Mouse (Mus musculus) midbrain, postnatal 0 days (tissue): Measurements from ENCODE around the gene Ldhb. TPM values are rescaled to one million over a fixed set of nuclear protein-coding genes. Genes with fewer than 3 reads are reported as not detected.
A peak's percentile ranks its signal among the peaks of the same experiment; 100 is the strongest.

Experiments
- ATAC-seq: fragments of 200-750 bp; cut with Nextera tagmentation; 2 replicates; pipeline ENCODE4 v1.8.0; 2017; ENCODE audit warnings: moderate number of reproducible peaks, mild to moderate bottlenecking, moderate TSS enrichment, moderate library complexity; ENCODE audit not compliant: low FRiP score
- DNase-seq: peaks from one replicate; pipeline ENCODE4 v3.0.0-alpha.2; 2015; ENCODE audit warnings: low spot score
- H3K27ac ChIP-seq: fragments of 300-500 bp; sonication (generic); 2 replicates; pipeline ENCODE4 v1.5.1; 2014; ENCODE audit warnings: low read depth, mild to moderate bottlenecking, low read length, mixed read lengths
- H3K27me3 ChIP-seq: fragments of 300-500 bp; sonication (generic); 2 replicates; pipeline ENCODE4 v1.6.1; 2014; ENCODE audit warnings: low read length, control low read depth, mixed read lengths; ENCODE audit not compliant: insufficient read depth
- H3K36me3 ChIP-seq: fragments of 300-500 bp; sonication (generic); 2 replicates; pipeline ENCODE4 v1.6.1; 2014; ENCODE audit warnings: low read length, control low read depth, mixed read lengths; ENCODE audit not compliant: insufficient read depth
- H3K4me1 ChIP-seq: fragments of 300-500 bp; sonication (generic); 2 replicates; pipeline ENCODE4 v1.6.1; 2014; ENCODE audit warnings: mild to moderate bottlenecking, control low read depth, antibody characterized with exemption, low read length, mixed read lengths; ENCODE audit not compliant: insufficient read depth
- H3K4me2 ChIP-seq: fragments of 300-500 bp; sonication (generic); 2 replicates; pipeline ENCODE4 v1.6.1; 2014; ENCODE audit warnings: low read depth, mild to moderate bottlenecking, low read length, mixed read lengths; ENCODE audit not compliant: poor library complexity, severe bottlenecking
- H3K4me3 ChIP-seq: fragments of 300-500 bp; sonication (generic); 2 replicates; pipeline ENCODE4 v1.5.1; 2014; ENCODE audit warnings: low read depth, mild to moderate bottlenecking, low read length, moderate library complexity
- H3K9ac ChIP-seq: fragments of 300-500 bp; sonication (generic); replicated peaks from 2 replicates; pipeline ENCODE4 v1.6.1; 2014; ENCODE audit warnings: mild to moderate bottlenecking, low read length, moderate library complexity, mixed read lengths; ENCODE audit not compliant: poor library complexity, severe bottlenecking
- H3K9me3 ChIP-seq: fragments of 300-500 bp; sonication (generic); 2 replicates; pipeline ENCODE4 v1.6.1; 2016; ENCODE audit warnings: low read length, control low read depth
- CTCF ChIP-seq: IDR thresholded peaks from 2 replicates; pipeline ENCODE4 v1.5.1; 2016; ENCODE audit warnings: antibody characterized with exemption, mild to moderate bottlenecking
- WGBS: fragments of 180-500 bp; shearing (Covaris S2); extraction: QIAGEN DNeasy Blood & Tissue Kit; methylation state at CpG from one replicate; pipeline ENCODE4 v1.1.7; 2014; 5-methylcytosine and 5-hydroxymethylcytosine counted together
- polyA plus RNA-seq: library from polyadenylated mRNA; unstranded; fragments of >200 nt; fragmentation: Nextera tagmentation; extraction: Ambion mirVana; gene quantifications from 2 replicates; pipeline ENCODE4 v1.2.1, GENCODE M21; 2015
- total RNA-seq: library from RNA; depleted of rRNA; stranded (reverse); fragments of >200 nt; gene quantifications from 2 replicates; pipeline ENCODE4 v1.2.3, GENCODE M21; 2014

Ldhb gene
- total and polyA plus RNA-seq, 2 experiments from 2014 or later = 216 to 498 TPM

DNA sequence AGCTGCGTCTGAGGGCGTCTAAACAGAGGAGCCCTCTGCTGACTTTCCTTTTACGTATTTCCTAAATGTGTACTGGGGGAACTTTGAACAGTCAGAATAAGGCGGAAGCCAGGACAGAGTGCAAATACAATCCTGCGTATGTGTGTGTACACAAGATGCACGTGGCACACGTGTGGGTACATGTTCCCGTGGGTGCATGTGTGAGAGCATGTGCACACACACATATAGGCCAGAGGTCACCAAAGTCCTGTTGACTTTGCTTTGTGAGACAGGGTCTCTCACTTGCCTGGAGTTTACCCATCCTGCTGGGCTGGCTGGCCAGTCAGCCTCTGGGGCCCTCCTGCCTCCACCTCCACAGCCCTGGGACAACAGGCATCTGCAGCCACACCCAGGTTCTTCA is 36.6 kb downstream of the Ldhb start:
- Histone ChIP-seq H3K27me3 (no peaks in the 10 kb centered on the region), H3K4me3 (no peak overlapping the region), H3K36me3 (no peaks in the 10 kb centered on the region), H3K27ac (no peak overlapping the region), H3K4me2 (no peak overlapping the region), H3K4me1 (no peaks in the 10 kb centered on the region), H3K9ac (no peak overlapping the region), H3K9me3 (no peaks in the 10 kb centered on the region)
- 88% methylated on average over 8 of the region's 8 CpGs for WGBS
- DNase-seq (no peak), ATAC-seq (no peak)
- no peak for TF ChIP-seq CTCF

DNA sequence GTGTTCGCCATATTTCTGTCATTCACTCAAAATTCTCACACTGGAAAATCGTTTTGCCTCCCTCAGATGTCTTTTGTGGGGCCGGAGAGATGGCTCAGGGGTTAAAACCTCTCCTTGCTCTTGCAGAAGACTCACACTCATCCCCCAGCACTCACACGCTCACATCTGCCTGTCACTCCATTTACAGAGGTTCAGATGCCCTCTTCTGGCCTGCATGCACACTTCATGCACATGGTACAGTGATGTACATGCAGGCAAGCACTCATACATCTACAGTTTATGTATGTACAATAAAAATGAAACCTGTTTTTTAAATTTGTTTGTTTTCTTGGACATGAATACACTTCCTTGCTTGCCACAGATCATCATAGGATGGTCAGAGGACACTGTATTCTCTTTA is 38.2 kb downstream of the Ldhb start:
- Histone ChIP-seq H3K27ac (no peak overlapping the region), H3K27me3 (no peaks in the 10 kb centered on the region), H3K4me3 (no peak overlapping the region), H3K36me3 (no peaks in the 10 kb centered on the region), H3K9me3 (no peaks in the 10 kb centered on the region), H3K9ac (no peak overlapping the region), H3K4me1 (no peaks in the 10 kb centered on the region), H3K4me2 (no peak overlapping the region)
- peak; percentile 81 for TF ChIP-seq CTCF
- 45% methylated on average over 4 of the region's 4 CpGs for WGBS
- DNase-seq (peak; percentile 50), ATAC-seq (peak; percentile 76)

DNA sequence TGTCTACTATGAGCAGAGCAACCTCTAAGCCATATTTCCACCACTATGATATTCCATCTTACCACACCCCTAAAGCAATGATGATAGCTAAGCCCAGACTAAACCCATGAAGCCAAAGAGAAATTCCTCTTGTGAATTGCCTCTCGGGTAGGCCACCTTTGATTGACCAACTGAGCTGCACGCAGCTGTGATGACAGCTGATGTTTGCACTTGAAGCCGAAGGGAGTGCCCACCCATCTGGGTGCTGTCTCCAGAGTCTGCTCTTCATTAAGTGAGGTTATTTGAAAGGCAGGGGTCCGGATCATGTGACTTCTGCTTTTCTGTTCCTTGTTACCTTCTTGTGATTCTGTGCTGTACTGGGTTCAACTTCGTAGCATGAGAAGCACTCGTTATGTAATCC is 45.6 kb downstream of the Ldhb start:
- Histone ChIP-seq H3K4me2 (no peak overlapping the region), H3K4me3 (no peak overlapping the region), H3K4me1 (no peaks in the 10 kb centered on the region; the same call in 1 of the 2 replicates), H3K27ac (no peak overlapping the region), H3K36me3 (no peaks in the 10 kb centered on the region), H3K9me3 (no peaks in the 10 kb centered on the region), H3K9ac (no peak overlapping the region), H3K27me3 (no peaks in the 10 kb centered on the region)
- no peak for ATAC-seq
- DNase-seq = no peak
- 76% methylated on average over 6 of the region's 6 CpGs for WGBS
- no peak for TF ChIP-seq CTCF

DNA sequence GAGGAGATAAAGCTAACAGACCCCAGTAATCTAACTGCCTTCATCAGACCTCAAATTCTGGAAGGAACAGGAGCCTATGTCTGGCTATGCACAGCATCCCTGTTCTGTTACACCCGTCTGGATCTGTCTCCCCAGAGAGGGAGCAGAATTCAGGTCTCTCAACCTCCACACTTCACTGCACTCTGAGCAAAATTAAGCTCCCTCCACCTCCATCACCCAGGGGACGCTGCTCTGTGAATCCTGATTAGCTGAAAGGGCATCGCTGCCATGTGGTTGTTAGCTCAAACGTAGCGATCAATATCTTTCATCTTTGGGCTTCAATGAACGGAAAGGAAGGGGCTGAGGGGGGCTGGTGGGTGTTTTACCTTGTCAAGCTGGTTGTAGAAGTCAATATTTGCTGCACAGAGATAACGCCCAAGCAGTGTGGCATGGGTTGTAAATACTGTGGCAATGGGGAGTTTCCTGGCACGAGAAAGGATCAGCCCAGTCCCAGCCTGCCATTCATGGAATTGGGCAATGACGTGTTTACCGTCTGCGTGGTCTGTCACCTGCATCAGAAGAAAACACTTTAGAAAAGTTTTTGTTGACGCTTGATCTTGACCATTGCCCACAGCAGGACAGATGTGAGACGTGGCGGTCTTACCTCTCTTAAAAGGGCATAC is 48.6 kb downstream of the Ldhb start:
- H3K27ac ChIP-seq = no peak overlapping the region
- no peak for TF ChIP-seq CTCF
- H3K36me3 ChIP-seq = no peaks in the 10 kb centered on the region
- H3K9ac ChIP-seq = no peak overlapping the region
- no peaks in the 10 kb centered on the region; the same call in 1 of the 2 replicates for H3K4me1 ChIP-seq
- 0 out of 2 replicates have a peak, but pooled peaks have one; percentile 42 for ATAC-seq
- 59% methylated on average over 14 of the region's 14 CpGs for WGBS
- H3K27me3 ChIP-seq = no peaks in the 10 kb centered on the region
- no peaks in the 10 kb centered on the region for H3K9me3 ChIP-seq
- no peak overlapping the region for H3K4me3 ChIP-seq
- no peak overlapping the region for H3K4me2 ChIP-seq
- DNase-seq = no peak

DNA sequence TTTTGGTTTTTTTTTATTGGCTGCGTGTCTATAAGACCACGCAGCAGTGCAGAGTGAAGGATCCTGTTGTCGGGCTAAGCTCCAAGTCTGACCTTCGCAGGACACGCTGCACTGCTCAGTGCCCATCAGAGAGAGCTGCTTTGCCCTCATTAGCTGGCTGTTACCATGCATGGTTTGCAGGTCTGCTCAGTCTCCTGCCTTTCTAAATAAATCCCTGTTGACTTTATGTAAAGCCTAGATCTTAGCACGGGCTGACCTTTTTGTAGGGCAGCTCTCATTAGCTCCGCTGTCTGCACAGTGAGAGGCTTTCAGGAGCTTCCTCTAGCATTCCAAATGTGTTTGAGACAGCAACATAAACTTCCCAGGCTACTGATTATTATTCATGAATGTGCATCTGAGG is 49.7 kb downstream of the Ldhb start:
- H3K4me2 ChIP-seq = no peak overlapping the region

DNA sequence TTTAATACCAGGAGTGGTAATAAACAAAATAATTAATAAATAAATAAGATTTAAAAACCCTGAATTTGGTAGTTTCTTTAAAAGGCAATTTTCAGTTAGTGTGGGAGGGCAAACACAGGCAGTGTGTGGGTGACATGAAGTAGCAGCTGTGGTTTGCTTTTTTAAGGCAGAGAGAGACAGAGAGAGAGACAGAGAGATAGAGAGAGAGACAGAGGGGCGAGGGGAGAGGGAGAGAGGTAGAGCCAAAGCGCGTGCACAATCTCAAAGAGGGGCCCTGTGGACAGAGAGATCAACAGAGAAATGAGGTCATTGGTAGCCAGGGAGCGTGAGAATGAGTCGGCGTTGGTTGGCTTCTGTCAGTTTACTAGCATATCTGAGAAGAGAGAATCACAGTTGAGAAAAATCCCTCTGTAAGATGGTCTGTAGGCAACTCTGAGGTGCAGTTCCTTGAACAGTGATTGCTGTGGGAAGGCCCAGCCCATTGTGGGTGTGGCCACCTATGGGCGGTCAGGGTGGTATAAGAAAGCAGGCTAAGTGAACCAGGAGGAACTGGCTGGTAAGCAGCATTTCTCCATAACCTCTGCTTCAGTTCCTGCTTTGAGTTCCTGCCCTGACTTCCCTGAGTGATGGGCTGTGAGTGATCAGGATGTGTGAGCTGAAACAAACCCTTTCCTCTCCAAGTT is 52.3 kb downstream of the Ldhb start:
- Histone ChIP-seq H3K27me3 (no peaks in the 10 kb centered on the region), H3K27ac (no peak overlapping the region), H3K4me1 (no peaks in the 10 kb centered on the region; the same call in 1 of the 2 replicates), H3K9me3 (no peaks in the 10 kb centered on the region), H3K4me2 (no peak overlapping the region), H3K4me3 (no peak overlapping the region), H3K9ac (no peak overlapping the region), H3K36me3 (no peaks in the 10 kb centered on the region)
- DNase-seq (no peak), ATAC-seq (no peak)
- WGBS = 60% methylated on average over 7 of the region's 7 CpGs
- TF ChIP-seq CTCF = no peak

More for the DNA sequence above, 49.7 kb downstream of the Ldhb start:
- Histone ChIP-seq H3K9ac (no peak overlapping the region), H3K4me1 (no peaks in the 10 kb centered on the region; the same call in 1 of the 2 replicates), H3K27me3 (no peaks in the 10 kb centered on the region), H3K9me3 (no peaks in the 10 kb centered on the region), H3K4me3 (no peak overlapping the region), H3K27ac (no peak overlapping the region), H3K36me3 (no peaks in the 10 kb centered on the region)
- 28% methylated on average over 7 of the region's 7 CpGs for WGBS
- peak; percentile 19 for DNase-seq
- TF ChIP-seq CTCF = no peak
- ATAC-seq = peak; percentile 48; the same call in 1 of the 2 replicates
